Mouse (Mus musculus) midbrain, embryonic 16.5 days (tissue): Measurements from ENCODE around the gene Trim8. TPM values are rescaled to one million over a fixed set of nuclear protein-coding genes. Genes with fewer than 3 reads are reported as not detected.

Experiments
- ATAC-seq: fragments of 200-750 bp; cut with Nextera tagmentation; 2 replicates; pipeline ENCODE4 v1.8.0; 2017; ENCODE audit warnings: moderate TSS enrichment
- H3K27ac ChIP-seq: fragments of 300-500 bp; sonication (generic); 2 replicates; pipeline ENCODE4 v1.5.1; 2014; ENCODE audit warnings: mild to moderate bottlenecking, low read length, mixed read lengths
- H3K27me3 ChIP-seq: fragments of 300-500 bp; sonication (generic); 2 replicates; pipeline ENCODE4 v1.6.1; 2014; ENCODE audit warnings: low read depth, low read length, mixed read lengths; ENCODE audit not compliant: control insufficient read depth, insufficient read depth
- H3K36me3 ChIP-seq: fragments of 300-500 bp; sonication (generic); 2 replicates; pipeline ENCODE4 v1.6.1; 2014; ENCODE audit warnings: mild to moderate bottlenecking, low read length, moderate library complexity, mixed read lengths; ENCODE audit not compliant: control insufficient read depth, insufficient read depth
- H3K4me1 ChIP-seq: fragments of 300-500 bp; sonication (generic); 2 replicates; pipeline ENCODE4 v1.6.1; 2014; ENCODE audit warnings: mild to moderate bottlenecking, low read length, mixed read lengths; ENCODE audit not compliant: control insufficient read depth, insufficient read depth
- H3K4me2 ChIP-seq: fragments of 300-500 bp; sonication (generic); 2 replicates; pipeline ENCODE4 v1.6.1; 2014; ENCODE audit warnings: mild to moderate bottlenecking, low read length, mixed read lengths
- H3K4me3 ChIP-seq: fragments of 300-500 bp; sonication (generic); 2 replicates; pipeline ENCODE4 v1.5.1; 2014; ENCODE audit warnings: low read depth, mild to moderate bottlenecking, low read length, moderate library complexity, mixed read lengths
- H3K9ac ChIP-seq: fragments of 300-500 bp; sonication (generic); 2 replicates; pipeline ENCODE4 v1.6.1; 2014; ENCODE audit warnings: low read depth, low read length, mixed read lengths
- H3K9me3 ChIP-seq: fragments of 300-500 bp; sonication (generic); replicated peaks from 2 replicates; pipeline ENCODE4 v1.6.1; 2014; ENCODE audit warnings: mild to moderate bottlenecking, low read length, mixed read lengths; ENCODE audit not compliant: control insufficient read depth, poor library complexity, severe bottlenecking
- WGBS: fragments of 180-500 bp; shearing (Covaris S2); extraction: QIAGEN DNeasy Blood & Tissue Kit; methylation state at CpG from one replicate; pipeline ENCODE4 v1.1.7; 2014; 5-methylcytosine and 5-hydroxymethylcytosine counted together
- polyA plus RNA-seq: library from polyadenylated mRNA; unstranded; fragments of >200 nt; fragmentation: Nextera tagmentation; extraction: Ambion mirVana; gene quantifications from 2 replicates; pipeline ENCODE4 v1.2.1, GENCODE M21; 2015

Trim8 gene
- polyA plus RNA-seq, 1 experiment from 2014 or later = 26.8 TPM

DNA sequence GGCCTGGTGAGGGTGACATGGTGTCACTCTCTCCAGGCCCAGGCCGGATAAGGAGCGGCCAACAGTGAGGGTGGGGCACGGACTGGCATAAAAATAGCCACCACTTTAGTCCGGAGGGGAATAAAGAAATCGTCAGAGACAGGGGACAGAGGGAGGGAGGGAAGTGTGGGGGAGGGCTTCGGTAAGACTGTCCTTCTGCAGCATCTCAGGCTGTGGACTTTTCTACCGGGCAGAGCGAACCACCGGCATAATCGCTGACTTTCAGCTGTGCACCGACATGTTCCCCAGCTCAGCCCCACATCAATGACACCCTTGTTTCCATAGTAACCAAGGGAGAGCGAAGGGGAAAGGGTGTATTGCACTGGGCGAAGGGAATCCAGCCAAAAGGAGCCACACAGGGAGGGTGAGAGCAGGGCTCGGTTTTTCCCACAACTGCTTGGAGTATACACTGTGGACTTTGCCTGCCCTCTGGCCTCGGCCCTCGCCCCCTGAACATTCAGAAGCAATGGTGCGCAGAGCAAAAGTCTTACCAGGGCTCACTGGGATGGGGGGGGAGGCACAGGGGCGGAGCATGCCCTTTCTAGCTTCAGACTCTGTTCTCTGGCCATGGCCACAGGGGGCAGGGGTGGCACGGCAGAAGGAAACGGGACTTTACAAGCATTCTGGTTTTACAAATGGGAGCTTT is 27.2 kb downstream of the Trim8 start:
- Histone ChIP-seq H3K36me3 (no peaks in the 10 kb centered on the region), H3K9me3 (no peaks in the 10 kb centered on the region), H3K4me3 (peak overlapping the region; percentile 24), H3K27me3 (no peaks in the 10 kb centered on the region), H3K9ac (peak overlapping the region; percentile 25), H3K4me2 (peak overlapping the region; percentile 61), H3K27ac (peak overlapping the region; percentile 93), H3K4me1 (peaks cover 88% of the 10 kb centered on the region)
- peak; percentile 69 for ATAC-seq
- WGBS = under 1% methylated on average over 20 of the region's 20 CpGs

DNA sequence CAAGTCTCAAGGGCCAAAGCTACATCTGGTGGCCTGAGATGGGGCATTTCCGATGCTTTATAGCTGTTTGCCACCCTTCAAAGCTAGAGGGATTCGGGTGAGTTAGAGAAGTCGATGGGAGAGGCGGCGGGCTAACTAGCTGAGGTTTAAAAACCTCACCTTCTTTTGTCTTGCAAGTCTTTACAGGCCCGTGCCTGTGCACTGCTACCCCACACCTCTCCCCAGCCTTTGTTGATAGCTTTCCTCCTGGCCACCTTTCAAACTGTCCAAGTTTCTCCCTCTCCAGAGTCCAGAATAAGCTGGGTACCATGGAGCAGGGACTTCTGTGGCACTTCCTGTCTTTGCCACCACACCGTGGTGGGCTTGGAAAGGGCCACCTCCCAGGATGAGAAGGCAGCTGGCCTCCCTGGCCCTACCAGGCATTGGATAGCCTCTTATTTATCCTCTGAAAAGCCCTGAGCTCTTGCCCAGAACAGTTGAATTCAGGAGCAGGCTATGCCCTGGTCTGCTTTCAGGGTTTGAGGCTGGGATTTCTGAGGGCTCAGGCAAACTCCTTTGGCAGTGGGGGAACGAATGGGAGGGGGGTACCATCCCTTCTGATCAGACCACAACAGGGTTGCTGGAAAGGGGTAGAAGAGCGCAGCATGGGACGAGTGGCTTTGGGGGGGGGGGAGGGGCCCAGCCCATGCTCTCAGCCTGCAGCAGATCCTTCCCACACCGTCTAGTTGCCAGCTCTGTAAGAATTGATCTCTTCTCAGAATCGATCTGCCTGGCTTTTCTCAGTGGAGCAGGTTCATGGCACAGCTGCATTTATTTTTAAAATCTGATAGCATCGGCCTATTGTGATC is 28.3 kb downstream of the Trim8 start:
- Histone ChIP-seq H3K9me3 (no peaks in the 10 kb centered on the region), H3K36me3 (no peaks in the 10 kb centered on the region), H3K4me2 (peak overlapping the region; percentile 61), H3K4me1 (peaks cover 80% of the 10 kb centered on the region), H3K4me3 (no peak overlapping the region), H3K27ac (peak overlapping the region; percentile 93), H3K27me3 (no peaks in the 10 kb centered on the region), H3K9ac (peak overlapping the region; percentile 25)
- WGBS = 4% methylated on average over 13 of the region's 13 CpGs
- peak; percentile 19; the same call in 1 of the 2 replicates for ATAC-seq

DNA sequence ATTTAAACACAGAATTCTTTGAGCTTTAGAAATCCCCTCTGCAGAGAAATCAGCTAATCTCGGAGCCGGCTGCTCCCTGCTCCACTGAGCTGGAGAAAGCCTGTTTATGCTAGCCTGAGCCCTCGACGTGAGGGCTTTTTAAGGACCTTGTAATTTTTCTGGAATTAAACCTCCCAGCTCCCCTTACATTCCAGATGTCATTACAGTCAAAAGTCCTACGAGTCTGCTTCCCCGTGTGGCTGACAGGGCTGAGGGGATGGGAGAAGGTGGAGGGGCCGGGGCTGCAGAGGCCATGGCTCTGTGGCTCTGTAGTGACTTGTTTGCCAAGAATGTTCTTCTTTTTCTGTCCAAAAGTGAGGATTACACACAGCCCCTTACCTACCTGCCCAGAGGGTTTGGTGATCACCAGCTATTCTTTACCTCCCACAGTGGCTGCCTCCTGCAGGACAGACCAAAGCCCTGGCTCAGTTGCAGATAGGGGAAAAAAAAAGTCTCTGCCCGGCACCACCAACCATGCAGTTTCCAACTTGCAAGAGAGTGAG is 29.0 kb downstream of the Trim8 start:
- no peaks in the 10 kb centered on the region for H3K9me3 ChIP-seq
- WGBS = 7% methylated on average over 8 of the region's 8 CpGs
- no peak overlapping the region for H3K4me3 ChIP-seq
- no peaks in the 10 kb centered on the region for H3K36me3 ChIP-seq
- peak overlapping the region; percentile 2; the same call in 1 of the 2 replicates for H3K9ac ChIP-seq
- ATAC-seq = no peak
- no peak overlapping the region for H3K4me2 ChIP-seq
- H3K27me3 ChIP-seq = no peaks in the 10 kb centered on the region
- H3K4me1 ChIP-seq = peaks cover 77% of the 10 kb centered on the region
- H3K27ac ChIP-seq = peak overlapping the region; percentile 93

DNA sequence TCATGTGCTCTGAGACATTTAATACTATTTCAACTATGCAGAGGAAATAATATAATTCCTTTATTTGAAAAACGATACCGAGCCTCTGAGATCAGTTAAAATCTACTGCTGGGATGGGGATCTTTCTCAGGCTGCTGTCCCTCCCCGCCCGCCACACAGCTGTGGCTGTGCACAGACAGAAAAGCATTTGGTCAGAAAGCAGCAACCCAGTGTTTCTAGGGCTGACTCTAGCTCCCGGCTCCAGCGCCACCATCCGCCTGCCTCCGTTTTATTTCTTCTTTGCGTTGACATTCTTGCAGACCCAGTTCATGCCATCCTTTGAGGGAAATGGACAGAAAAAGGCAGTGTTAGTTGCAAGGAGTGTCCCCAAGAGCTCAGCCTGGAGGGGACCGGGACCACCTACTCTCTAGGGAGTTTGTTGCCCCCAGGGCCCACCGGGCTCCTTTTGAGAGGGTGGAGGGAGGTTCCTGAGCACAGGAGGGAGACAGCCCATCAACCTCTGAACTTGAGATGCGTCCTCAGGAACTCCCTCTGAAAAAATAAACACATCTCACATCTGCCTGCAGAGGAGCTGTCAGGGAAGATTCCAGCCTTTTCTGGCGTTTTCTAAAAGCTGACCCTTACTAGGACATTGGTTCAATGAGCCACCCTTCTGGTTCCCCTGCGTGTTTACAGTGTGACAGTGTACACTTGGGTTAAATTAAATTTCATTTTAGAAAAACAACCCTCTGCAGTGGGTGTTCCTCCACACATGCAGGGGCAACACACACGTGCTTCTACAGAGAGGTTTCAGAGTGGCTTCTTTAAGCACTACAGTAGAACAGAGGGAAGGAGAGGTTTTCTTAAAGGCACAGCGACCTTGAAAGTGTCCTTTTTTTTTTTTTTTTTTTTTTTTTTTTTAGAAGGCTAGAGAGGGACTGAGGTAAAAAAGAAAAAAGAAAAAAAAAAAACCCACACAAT is 29.8 kb downstream of the Trim8 start:
- Histone ChIP-seq H3K9ac (peak overlapping the region; percentile 5; the same call in 1 of the 2 replicates), H3K27ac (peak overlapping the region; percentile 93), H3K36me3 (no peaks in the 10 kb centered on the region), H3K4me3 (no peak overlapping the region), H3K27me3 (no peaks in the 10 kb centered on the region), H3K9me3 (no peaks in the 10 kb centered on the region), H3K4me2 (0 out of 2 replicates have a peak overlapping the region, but pooled peaks have one; percentile 9), H3K4me1 (peaks cover 68% of the 10 kb centered on the region)
- no peak for ATAC-seq
- WGBS = 6% methylated on average over 16 of the region's 16 CpGs

DNA sequence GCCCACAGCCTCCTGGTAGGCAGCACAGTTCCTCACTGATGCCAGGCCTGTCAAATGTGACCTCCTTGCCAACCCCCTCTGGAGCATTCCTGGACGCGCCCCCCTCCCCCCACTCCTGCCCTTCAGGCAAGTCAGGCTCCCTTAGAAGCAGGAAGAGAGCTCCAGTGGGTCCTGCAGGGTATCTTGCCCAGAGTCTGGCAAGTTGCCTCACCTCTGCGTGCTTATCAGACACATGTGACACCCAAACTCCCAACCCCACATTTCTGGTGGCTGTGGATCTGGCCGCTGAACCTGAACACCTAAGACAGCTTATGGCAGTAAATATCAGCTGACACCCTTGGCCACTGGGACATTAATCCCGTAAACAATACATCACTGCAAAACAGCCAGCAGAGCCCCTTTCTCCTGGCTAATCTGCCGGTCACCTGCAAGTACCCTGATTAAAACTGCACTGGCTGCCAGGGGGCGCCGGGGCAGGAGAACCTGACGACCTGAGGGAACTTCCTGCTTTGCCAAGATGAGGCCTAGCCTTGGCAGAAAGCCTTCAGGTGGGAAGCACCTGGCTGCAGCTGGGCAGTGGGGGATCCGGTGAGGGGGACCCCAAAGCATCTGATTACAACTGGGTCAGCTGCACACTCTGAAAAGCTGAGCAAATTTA is 30.7 kb downstream of the Trim8 start:
- peak overlapping the region; percentile 41; the same call in 1 of the 2 replicates for H3K9ac ChIP-seq

DNA sequence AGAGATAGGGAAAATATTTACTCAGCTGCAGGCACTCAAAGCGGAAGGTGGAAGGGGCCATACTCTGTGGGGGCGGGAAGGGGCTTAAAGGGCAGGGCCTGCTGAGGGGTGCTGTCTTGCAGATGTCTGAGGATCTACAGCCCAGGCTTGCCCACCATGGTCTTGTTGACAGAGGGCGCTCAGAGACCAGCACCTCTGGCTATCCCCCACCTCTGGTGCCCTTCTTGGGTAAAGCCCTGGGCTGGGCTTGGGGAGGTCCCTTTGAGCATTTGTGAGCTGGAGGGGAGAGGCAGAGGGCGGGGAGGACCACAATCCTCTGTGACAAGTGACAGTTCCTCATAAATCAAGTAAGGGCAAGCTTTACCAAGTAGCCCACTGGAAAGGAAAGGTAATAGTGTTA is 31.6 kb downstream of the Trim8 start:
- H3K4me3 ChIP-seq = no peak overlapping the region
- H3K9me3 ChIP-seq = no peaks in the 10 kb centered on the region
- no peaks in the 10 kb centered on the region for H3K36me3 ChIP-seq
- H3K27me3 ChIP-seq = no peaks in the 10 kb centered on the region
- WGBS = 51% methylated on average over 4 of the region's 4 CpGs
- 0 out of 2 replicates have a peak overlapping the region, but pooled peaks have one; percentile 17 for H3K9ac ChIP-seq
- peak overlapping the region; percentile 68 for H3K27ac ChIP-seq
- no peak overlapping the region for H3K4me2 ChIP-seq
- H3K4me1 ChIP-seq = peaks cover 58% of the 10 kb centered on the region
- ATAC-seq = no peak

More for the DNA sequence above, 30.7 kb downstream of the Trim8 start:
- H3K4me3 ChIP-seq = no peak overlapping the region
- H3K9me3 ChIP-seq = no peaks in the 10 kb centered on the region
- ATAC-seq = no peak
- no peak overlapping the region for H3K4me2 ChIP-seq
- peak overlapping the region; percentile 68 for H3K27ac ChIP-seq
- no peaks in the 10 kb centered on the region for H3K36me3 ChIP-seq
- H3K27me3 ChIP-seq = no peaks in the 10 kb centered on the region
- H3K4me1 ChIP-seq = peaks cover 67% of the 10 kb centered on the region
- WGBS = 9% methylated on average over 10 of the region's 10 CpGs

DNA sequence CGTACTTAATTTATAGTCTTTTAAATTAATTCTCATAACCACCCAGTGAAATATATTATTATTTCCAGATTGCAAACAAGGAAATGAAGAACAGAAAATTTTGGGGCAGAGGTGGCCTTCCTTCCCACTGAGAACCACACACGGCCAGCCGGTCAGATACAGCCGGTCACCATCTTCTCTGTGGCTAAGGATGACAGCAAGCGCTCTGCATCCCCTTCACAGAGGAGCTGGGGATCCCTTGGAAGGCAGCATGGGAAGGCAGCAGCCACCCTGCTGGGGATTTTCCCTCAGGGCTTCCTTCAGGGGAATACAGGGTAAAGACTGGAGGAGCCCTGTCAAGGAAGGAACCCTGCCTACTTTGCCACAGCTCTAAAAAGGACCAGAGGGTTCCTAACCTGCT is 32.0 kb downstream of the Trim8 start:
- Histone ChIP-seq H3K36me3 (no peaks in the 10 kb centered on the region), H3K4me3 (no peak overlapping the region), H3K4me2 (no peak overlapping the region), H3K9me3 (no peaks in the 10 kb centered on the region), H3K4me1 (peaks cover 53% of the 10 kb centered on the region), H3K9ac (peak overlapping the region; percentile 40), H3K27me3 (no peaks in the 10 kb centered on the region), H3K27ac (peak overlapping the region; percentile 68)
- no peak for ATAC-seq
- WGBS = 61% methylated on average over 5 of the region's 5 CpGs

DNA sequence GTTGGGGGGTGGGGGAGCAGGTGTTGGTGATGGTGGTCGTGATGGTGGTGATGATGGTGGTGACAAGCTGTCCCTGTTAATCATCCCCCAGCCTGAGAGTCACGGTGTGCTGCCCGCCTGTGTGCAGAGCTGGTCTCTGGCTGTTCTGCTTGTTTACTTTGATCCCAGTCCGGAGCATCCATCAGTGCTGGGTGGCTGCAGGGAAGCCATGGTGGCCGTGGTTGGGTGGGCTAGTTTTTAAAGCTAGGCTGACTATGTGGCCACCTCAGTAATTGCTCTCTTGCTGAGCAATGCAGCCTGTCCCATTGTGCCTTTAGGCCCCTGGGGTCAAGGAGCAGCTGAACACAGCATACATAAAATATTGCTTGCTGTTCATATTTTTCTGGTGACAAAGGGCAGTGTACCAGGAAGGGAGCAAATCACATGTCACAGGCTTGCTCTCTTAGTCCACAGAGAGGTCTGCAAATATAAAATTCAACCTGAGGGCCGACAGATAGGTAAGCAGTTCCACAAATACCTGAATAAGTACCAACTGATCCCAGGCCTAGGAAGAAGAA is 33.1 kb downstream of the Trim8 start:
- no peak overlapping the region for H3K9ac ChIP-seq
- no peaks in the 10 kb centered on the region for H3K9me3 ChIP-seq
- ATAC-seq = no peak
- no peaks in the 10 kb centered on the region for H3K27me3 ChIP-seq
- H3K4me3 ChIP-seq = no peak overlapping the region
- no peak overlapping the region for H3K27ac ChIP-seq
- 39% methylated on average over 6 of the region's 6 CpGs for WGBS
- peaks cover 42% of the 10 kb centered on the region for H3K4me1 ChIP-seq
- no peaks in the 10 kb centered on the region for H3K36me3 ChIP-seq
- H3K4me2 ChIP-seq = no peak overlapping the region
